Mouse (Mus musculus) lung, postnatal 0 days (tissue): ENCODE data around the gene Il13ra1. TPM values are rescaled to one million over a fixed set of nuclear protein-coding genes. Genes with fewer than 3 reads are reported as not detected.
A peak's percentile ranks its signal among the peaks of the same experiment; 100 is the strongest.

ENCODE experiments used
- ATAC-seq: fragments of 200-750 bp; cut with Nextera tagmentation; 2 replicates; pipeline ENCODE4 v1.8.0; 2017; ENCODE audit warnings: moderate library complexity
- DNase-seq: peaks from one replicate; pipeline ENCODE4 v3.0.0-alpha.2; 2016; ENCODE audit warnings: low spot score
- H3K27ac ChIP-seq: fragments of 300-500 bp; sonication (generic); 2 replicates; pipeline ENCODE4 v1.5.1; 2014; ENCODE audit warnings: antibody characterized with exemption, mild to moderate bottlenecking, low read length, mixed read lengths
- H3K27me3 ChIP-seq: fragments of 300-500 bp; sonication (generic); replicated peaks from 2 replicates; pipeline ENCODE4 v1.6.1; 2014; ENCODE audit warnings: low read length, mixed read lengths; ENCODE audit not compliant: insufficient read depth
- H3K36me3 ChIP-seq: fragments of 300-500 bp; sonication (generic); 2 replicates; pipeline ENCODE4 v1.6.1; 2014; ENCODE audit warnings: low read length, mixed read lengths; ENCODE audit not compliant: insufficient read depth
- H3K4me1 ChIP-seq: fragments of 300-500 bp; sonication (generic); 2 replicates; pipeline ENCODE4 v1.6.1; 2014; ENCODE audit warnings: antibody characterized with exemption, low read depth, low read length, mixed read lengths; ENCODE audit not compliant: insufficient read depth
- H3K4me2 ChIP-seq: fragments of 300-500 bp; sonication (generic); replicated peaks from 2 replicates; pipeline ENCODE4 v1.6.1; 2014; ENCODE audit warnings: low read depth, mild to moderate bottlenecking, low read length, moderate library complexity, mixed read lengths
- H3K4me3 ChIP-seq: fragments of 300-500 bp; sonication (generic); 2 replicates; pipeline ENCODE4 v1.5.1; 2014; ENCODE audit warnings: low read depth, low read length
- H3K9ac ChIP-seq: fragments of 300-500 bp; sonication (generic); replicated peaks from 2 replicates; pipeline ENCODE4 v1.6.1; 2014; ENCODE audit warnings: low read depth, mild to moderate bottlenecking
- H3K9me3 ChIP-seq: fragments of 300-500 bp; sonication (generic); 2 replicates; pipeline ENCODE4 v1.6.1; 2016; ENCODE audit warnings: low read length, mixed read lengths
- CTCF ChIP-seq: IDR thresholded peaks from 2 replicates; pipeline ENCODE4 v1.5.1; 2016; ENCODE audit warnings: antibody characterized with exemption, mild to moderate bottlenecking
- EP300 ChIP-seq: IDR thresholded peaks from 2 replicates; pipeline ENCODE4 v1.6.1; 2016; ENCODE audit warnings: antibody characterized with exemption, mild to moderate bottlenecking, control low read depth
- WGBS: fragments of 180-500 bp; shearing (Covaris S2); extraction: QIAGEN DNeasy Blood & Tissue Kit; methylation state at CpG from one replicate; pipeline ENCODE4 v1.1.7; 2014; 5-methylcytosine and 5-hydroxymethylcytosine counted together
- polyA plus RNA-seq: library from polyadenylated mRNA; unstranded; fragments of >200 nt; fragmentation: Nextera tagmentation; extraction: Ambion mirVana; gene quantifications from 2 replicates; pipeline ENCODE4 v1.2.1, GENCODE M21; 2015

Gene Il13ra1
- polyA plus RNA-seq, 1 experiment from 2014 or later: 21.1 TPM

DNA sequence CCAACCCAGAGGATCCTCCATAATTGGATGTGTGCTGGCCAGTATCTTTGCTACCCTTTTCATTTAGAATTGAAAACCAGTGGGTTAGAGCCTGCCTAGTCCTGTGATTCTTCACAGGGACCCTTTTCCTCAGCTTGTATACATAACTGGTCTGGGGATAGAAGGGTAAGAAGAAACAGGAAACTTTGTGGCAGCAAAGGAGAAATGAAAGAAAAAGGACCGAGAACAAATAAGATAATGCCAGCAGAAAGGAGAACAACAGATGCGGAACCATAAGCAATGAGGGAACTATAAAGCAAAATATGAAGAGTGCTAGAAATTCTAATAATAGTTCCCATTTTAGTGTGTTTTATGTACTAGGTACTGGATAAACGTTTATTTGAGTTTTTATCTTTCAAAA is 10.6 kb upstream of the Il13ra1 start:
- WGBS: 71% methylated on average over 3 of the region's 3 CpGs
- H3K36me3 ChIP-seq: no peaks in the 10 kb centered on the region
- H3K4me2 ChIP-seq: no peak overlapping the region
- H3K9ac ChIP-seq: no peak overlapping the region
- H3K4me1 ChIP-seq: no peaks in the 10 kb centered on the region
- no peak for DNase-seq
- TF ChIP-seq CTCF (no peak), EP300 (no peak)
- no peaks in the 10 kb centered on the region for H3K9me3 ChIP-seq
- H3K27me3 ChIP-seq: no peaks in the 10 kb centered on the region
- no peak overlapping the region for H3K27ac ChIP-seq
- H3K4me3 ChIP-seq: no peak overlapping the region
- no peak for ATAC-seq

DNA sequence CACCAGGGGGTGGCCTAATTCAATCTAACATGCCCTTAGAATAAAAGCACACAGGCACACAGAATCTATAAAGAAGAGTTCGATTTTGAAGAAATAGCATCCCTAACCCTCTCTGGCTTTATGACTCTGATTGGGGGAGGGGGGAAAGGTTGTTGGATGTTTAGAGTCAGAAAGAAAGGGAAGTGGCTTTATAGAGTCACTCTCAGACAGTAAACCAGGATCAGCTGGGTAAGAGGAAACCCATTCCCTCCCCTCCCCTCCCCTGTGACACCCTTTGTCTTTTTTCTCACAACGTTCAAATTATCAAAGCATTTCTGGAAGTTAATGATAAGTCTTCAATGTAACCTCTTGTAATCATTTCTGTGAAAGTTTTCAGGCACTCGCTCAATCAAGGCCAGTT is 3.3 kb upstream of the Il13ra1 start:
- WGBS: 37% methylated on average over 3 of the region's 3 CpGs
- Histone ChIP-seq H3K9ac (no peak overlapping the region), H3K4me2 (no peak overlapping the region), H3K9me3 (no peaks in the 10 kb centered on the region), H3K4me3 (no peak overlapping the region), H3K27ac (no peak overlapping the region), H3K4me1 (no peaks in the 10 kb centered on the region), H3K36me3 (no peaks in the 10 kb centered on the region), H3K27me3 (no peaks in the 10 kb centered on the region)
- TF ChIP-seq CTCF: peak; percentile 9; the same call in 1 of the 2 replicates
- no peak for TF ChIP-seq EP300
- ATAC-seq: no peak
- DNase-seq: no peak

DNA sequence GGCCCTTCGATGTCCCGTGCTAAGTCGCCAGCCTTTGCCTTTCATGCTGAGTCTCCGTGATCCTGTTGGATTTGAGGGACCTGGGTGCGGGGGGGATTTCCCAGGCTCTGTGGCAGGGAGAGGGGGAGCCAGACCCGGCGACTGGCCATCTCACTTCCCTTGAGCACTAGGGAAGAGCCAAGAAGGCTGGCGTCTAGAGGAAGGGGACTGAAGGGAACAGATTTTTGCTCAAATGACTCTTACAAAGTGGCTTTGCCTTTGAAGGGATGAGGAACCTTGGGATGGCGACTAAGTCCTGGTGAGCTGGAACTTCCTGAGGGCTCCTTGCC is 476 bp downstream of the Il13ra1 start:
- Histone ChIP-seq H3K27me3 (no peaks in the 10 kb centered on the region), H3K4me1 (no peaks in the 10 kb centered on the region), H3K9me3 (no peaks in the 10 kb centered on the region), H3K27ac (peak overlapping the region; percentile 38; the same call in 1 of the 2 replicates), H3K4me3 (peak overlapping the region; percentile 51), H3K4me2 (peak overlapping the region; percentile 63), H3K36me3 (no peaks in the 10 kb centered on the region), H3K9ac (peak overlapping the region; percentile 46)
- DNase-seq: peak; percentile 8
- no peak for TF ChIP-seq EP300
- no peak for TF ChIP-seq CTCF
- WGBS: 9% methylated on average over 9 of the region's 9 CpGs
- peak; percentile 20; the same call in 1 of the 2 replicates for ATAC-seq

DNA sequence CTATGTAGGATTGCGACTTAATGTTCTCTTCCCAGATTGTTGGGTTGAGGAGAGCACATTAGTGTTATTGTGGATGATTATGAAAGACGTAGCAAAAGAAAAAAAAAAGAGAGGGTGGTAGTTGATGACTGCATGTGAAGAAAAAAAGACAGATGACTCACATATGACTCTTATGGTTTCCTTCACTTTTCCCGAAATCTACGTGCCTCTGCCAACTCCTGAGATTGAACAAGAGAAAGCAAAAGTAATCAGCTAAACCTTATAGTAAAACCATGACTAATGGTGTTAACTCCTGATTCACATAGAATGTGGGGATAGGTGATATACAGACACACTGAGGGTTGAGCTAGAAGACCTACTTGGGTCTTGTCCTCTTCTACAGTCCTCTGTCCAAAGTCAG is 3.3 kb downstream of the Il13ra1 start:
- ATAC-seq: no peak
- no peak overlapping the region for H3K27ac ChIP-seq

DNA sequence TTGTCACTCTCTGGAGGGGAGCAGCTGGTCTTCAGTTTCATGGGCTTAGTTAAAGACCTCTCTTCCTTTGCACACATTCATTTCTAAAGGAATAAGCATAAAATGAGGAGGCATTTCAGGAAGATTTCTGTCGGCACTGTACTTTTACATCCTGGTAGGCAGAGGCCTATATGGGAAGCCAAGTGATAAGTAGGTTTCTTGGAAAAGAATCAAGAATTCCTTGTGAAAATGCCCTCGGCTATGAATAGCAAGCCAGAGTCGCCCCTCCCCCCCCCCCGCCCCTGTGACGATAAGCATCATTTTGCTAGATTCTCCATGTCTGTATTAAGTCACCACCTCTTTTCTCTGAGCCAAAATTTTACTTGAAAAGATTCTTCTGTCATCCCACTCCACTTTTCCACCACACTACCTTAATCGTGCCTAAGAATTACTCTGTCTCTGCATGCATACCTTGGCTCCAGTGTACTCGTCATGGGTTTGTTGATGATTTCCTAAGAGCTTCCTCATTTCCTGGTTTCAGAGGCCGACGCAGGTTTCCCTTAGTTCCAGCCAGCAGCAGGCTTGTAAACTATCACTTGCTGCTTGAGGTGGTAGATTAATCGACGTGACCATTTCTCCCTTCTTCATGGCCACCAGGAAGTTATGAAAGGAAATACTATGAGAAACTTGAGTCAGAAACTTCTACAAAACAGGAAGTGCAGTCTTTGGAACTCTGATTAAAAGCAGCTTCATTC is 17.3 kb downstream of the Il13ra1 start:
- Histone ChIP-seq H3K4me1 (no peaks in the 10 kb centered on the region), H3K36me3 (no peaks in the 10 kb centered on the region), H3K27me3 (no peaks in the 10 kb centered on the region), H3K4me2 (0 out of 2 replicates have a peak overlapping the region, but pooled peaks have one; percentile 14), H3K27ac (peak overlapping the region; percentile 55; the same call in 1 of the 2 replicates), H3K9ac (no peak overlapping the region), H3K9me3 (no peaks in the 10 kb centered on the region), H3K4me3 (no peak overlapping the region)
- WGBS: 31% methylated on average over 11 of the region's 11 CpGs
- DNase-seq: peak; percentile 66
- TF ChIP-seq EP300 (no peak), CTCF (no peak)
- ATAC-seq: peak; percentile 54

More for the DNA sequence above, 3.3 kb downstream of the Il13ra1 start:
- Histone ChIP-seq H3K9me3 (no peaks in the 10 kb centered on the region), H3K4me3 (no peak overlapping the region), H3K27me3 (no peaks in the 10 kb centered on the region), H3K36me3 (no peaks in the 10 kb centered on the region), H3K4me1 (no peaks in the 10 kb centered on the region), H3K9ac (no peak overlapping the region), H3K4me2 (no peak overlapping the region)
- DNase-seq: peak; percentile 26
- no peak for TF ChIP-seq CTCF
- TF ChIP-seq EP300: no peak
- WGBS: 74% methylated on average over 4 of the region's 4 CpGs

DNA sequence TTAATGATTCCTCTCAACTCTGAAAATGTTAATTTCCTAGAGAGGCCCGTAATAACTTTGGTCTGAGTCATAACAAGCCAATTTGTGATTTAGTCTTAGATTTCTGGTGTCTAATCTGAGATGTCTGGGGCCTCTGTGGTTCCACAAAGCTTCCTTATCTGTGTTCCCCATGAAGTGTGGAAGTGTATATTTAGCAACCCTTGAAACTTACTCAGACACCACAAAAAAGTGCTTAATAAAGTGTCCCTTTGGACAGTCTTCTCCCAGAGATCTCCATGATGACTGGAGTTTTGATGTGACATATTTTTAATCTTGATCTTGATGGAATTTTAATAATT is 17.8 kb downstream of the Il13ra1 start:
- TF ChIP-seq CTCF (no peak), EP300 (no peak)

More for the DNA sequence above, 17.8 kb downstream of the Il13ra1 start:
- H3K4me1 ChIP-seq: no peaks in the 10 kb centered on the region
- H3K9me3 ChIP-seq: no peaks in the 10 kb centered on the region
- H3K9ac ChIP-seq: no peak overlapping the region
- H3K36me3 ChIP-seq: no peaks in the 10 kb centered on the region
- WGBS: 35% methylated on average over 1 of the region's 1 CpGs
- no peak for ATAC-seq
- H3K4me2 ChIP-seq: no peak overlapping the region
- no peak overlapping the region for H3K4me3 ChIP-seq
- peak overlapping the region; percentile 55; the same call in 1 of the 2 replicates for H3K27ac ChIP-seq
- no peak for DNase-seq
- no peaks in the 10 kb centered on the region for H3K27me3 ChIP-seq
